ENCODE assay signal across 8 mouse cellular contexts in genomic region chr3:157520433-157520832, GRCm38 (mm10). TPM values are rescaled to one million over a fixed set of nuclear protein-coding genes. Genes with fewer than 3 reads are reported as not detected.
DNase-seq lines count a peak whose midpoint lies in the region; ATAC-seq lines count a peak whose summit lies in the region.

No protein-coding gene starts in this region.

- peaks cover 12% of the 10 kb centered on the region for H3K27me3 ChIP-seq in embryonic facial prominence, embryonic 14.5 days (replicated peaks; ENCODE audit: control insufficient read depth, insufficient read depth, low read length)
- no peaks in the 10 kb centered on the region for H3K27me3 ChIP-seq in kidney, embryonic 16.5 days (ENCODE audit: insufficient read depth, low read length)
- H3K27me3 ChIP-seq in limb, embryonic 10.5 days (ENCODE audit: low read depth, poor library complexity, severe bottlenecking) = 0 out of 2 replicates have a peak, but pooled peaks cover 6% of the 10 kb centered on the region

- no peaks in the 10 kb centered on the region for H3K9me3 ChIP-seq in embryonic facial prominence, embryonic 14.5 days (ENCODE audit: control insufficient read depth, low read length)
- H3K9me3 ChIP-seq in kidney, embryonic 16.5 days (ENCODE audit: low read length) = no peaks in the 10 kb centered on the region
- H3K9me3 ChIP-seq in limb, embryonic 10.5 days (replicated peaks) = no peaks in the 10 kb centered on the region

- H3K4me1 ChIP-seq in embryonic facial prominence, embryonic 14.5 days (ENCODE audit: control insufficient read depth, insufficient read depth, low read length) = no peaks in the 10 kb centered on the region
- H3K4me1 ChIP-seq in kidney, embryonic 16.5 days (ENCODE audit: insufficient read depth, low read length) = no peaks in the 10 kb centered on the region; the same call in 1 of the 2 replicates
- no peaks in the 10 kb centered on the region for H3K4me1 ChIP-seq in limb, embryonic 10.5 days

- no peak overlapping the region for H3K9ac ChIP-seq in embryonic facial prominence, embryonic 14.5 days (ENCODE audit: low read depth, low read length)
- no peak overlapping the region for H3K9ac ChIP-seq in kidney, embryonic 16.5 days (replicated peaks; ENCODE audit: low read length)

- H3K27ac ChIP-seq in embryonic facial prominence, embryonic 14.5 days (replicated peaks; ENCODE audit: low read depth, low read length) = no peak overlapping the region
- no peak overlapping the region for H3K27ac ChIP-seq in kidney, embryonic 16.5 days (ENCODE audit: low read length)
- no peak overlapping the region for H3K27ac ChIP-seq in limb, embryonic 10.5 days

- no peaks in the 10 kb centered on the region for H3K36me3 ChIP-seq in embryonic facial prominence, embryonic 14.5 days (ENCODE audit: control insufficient read depth, insufficient read depth, low read length)
- no peaks in the 10 kb centered on the region for H3K36me3 ChIP-seq in kidney, embryonic 16.5 days (ENCODE audit: insufficient read depth, low read length)
- H3K36me3 ChIP-seq in limb, embryonic 10.5 days = no peaks in the 10 kb centered on the region

- WGBS in embryonic facial prominence, embryonic 14.5 days = 4% methylated on average over 1 of the region's 1 CpGs
- 4% methylated on average over 1 of the region's 1 CpGs for WGBS in kidney, embryonic 16.5 days
- 20% methylated on average over 1 of the region's 1 CpGs for WGBS in limb, embryonic 10.5 days

- H3K4me3 ChIP-seq in embryonic facial prominence, embryonic 14.5 days (ENCODE audit: low read depth, low read length) = no peak overlapping the region
- H3K4me3 ChIP-seq in kidney, embryonic 16.5 days (ENCODE audit: low read length) = no peak overlapping the region
- H3K4me3 ChIP-seq in limb, embryonic 10.5 days = no peak overlapping the region

- peak; percentile 67; the same call in 1 of the 2 replicates for ATAC-seq in embryonic facial prominence, embryonic 14.5 days (ENCODE audit: low read depth)
- peak; percentile 46; the same call in 1 of the 2 replicates for ATAC-seq in kidney, embryonic 16.5 days (ENCODE audit: low FRiP score, low TSS enrichment)

- DNase-seq in ovary, postnatal 10 days (ENCODE audit: low spot score) = peak; percentile 2
- no peak for DNase-seq in ovary, adult 18-20 months (ENCODE audit: low spot score)
- peak; percentile 17 to 43 for DNase-seq in adrenal gland, postnatal 36 days
- peak; percentile 83 for DNase-seq in embryonic facial prominence, embryonic 14.5 days (ENCODE audit: low spot score)
- DNase-seq in limb, embryonic 10.5 days (ENCODE audit: low spot score) = peak; percentile 35
- DNase-seq in ovary, postnatal 14 days (ENCODE audit: low spot score) = peak; percentile 11
- no peak for DNase-seq in yolk sac, embryonic 10.5 days (ENCODE audit: low spot score)

- H3K4me2 ChIP-seq in embryonic facial prominence, embryonic 14.5 days (ENCODE audit: low read depth, low read length) = no peak overlapping the region
- H3K4me2 ChIP-seq in kidney, embryonic 16.5 days (replicated peaks; ENCODE audit: low read depth, low read length) = no peak overlapping the region

RNA-seq across cellular contexts. Expression of gene Zranb2, which starts 13.5 kb away (rescaled TPM):
- 10 to 100 TPM; 64.6 to 72.2 TPM for total RNA-seq in adrenal gland, postnatal 36 days (2021)
- polyA plus RNA-seq in embryonic facial prominence, embryonic 14.5 days (2014; fragmentation: Nextera tagmentation; extraction: Ambion mirVana) = 94.9 and 95.9 TPM in 2 replicates
- polyA plus RNA-seq in kidney, embryonic 16.5 days (2015; fragmentation: Nextera tagmentation; extraction: Ambion mirVana) = 88.5 and 92.2 TPM in 2 replicates
- polyA plus RNA-seq in limb, embryonic 10.5 days (2016; fragmentation: Nextera tagmentation; extraction: Ambion mirVana) = 99.8 and 109 TPM in 2 replicates

RNA-seq across cellular contexts. Expression of gene Ptger3, which starts 46.3 kb away (rescaled TPM):
- total RNA-seq in adrenal gland, postnatal 36 days (2021) = 10 to 100 TPM; 15.4 to 28.2 TPM
- polyA plus RNA-seq in embryonic facial prominence, embryonic 14.5 days (2014; fragmentation: Nextera tagmentation; extraction: Ambion mirVana) = 12.0 and 13.4 TPM in 2 replicates
- 7.2 and 7.4 TPM in 2 replicates for polyA plus RNA-seq in kidney, embryonic 16.5 days (2015; fragmentation: Nextera tagmentation; extraction: Ambion mirVana)
- 1.4 and 1.5 TPM in 2 replicates for polyA plus RNA-seq in limb, embryonic 10.5 days (2016; fragmentation: Nextera tagmentation; extraction: Ambion mirVana)

Comparison
In these comparisons a context has a peak if more than half of its experiments do, and no peak if none do; other contexts are left out.
1. DNase-seq: peak in ovary, postnatal 10 days (single experiment), adrenal gland, postnatal 36 days (2 of 2), embryonic facial prominence, embryonic 14.5 days (single experiment), limb, embryonic 10.5 days (single experiment) and ovary, postnatal 14 days (single experiment); none in ovary, adult 18-20 months (single experiment) and yolk sac, embryonic 10.5 days (single experiment).